Mouse (Mus musculus): ENCODE results near the gene Pip4k2a.

- no peak for TF ChIP-seq FLI1 (IDR thresholded peaks at IDR 0.05; ENCODE audit: low read length)
- TF ChIP-seq GATA1 (IDR thresholded peaks at IDR 0.05; ENCODE audit: borderline replicate concordance, low read length): no peak
Observed at GRCm38 (mm10) chr2:19004801-19005200, 6.9 kb upstream of the Pip4k2a start.

Data from megakaryocyte, embryonic 14.5 days (primary cell).